Mouse (Mus musculus) megakaryocyte, embryonic 14.5 days (primary cell): ENCODE data around the gene Bbs12.

Experiments used
- FLI1 ChIP-seq: IDR thresholded peaks from 2 replicates; pipeline ENCODE4 v1.6.1; 2012; ENCODE audit warnings: low read length, inconsistent platforms, mixed read lengths
- GATA1 ChIP-seq: IDR thresholded peaks from 3 replicates; pipeline ENCODE4 v1.6.1; 2012; ENCODE audit warnings: mixed read lengths, low read length, inconsistent platforms, borderline replicate concordance

DNA sequence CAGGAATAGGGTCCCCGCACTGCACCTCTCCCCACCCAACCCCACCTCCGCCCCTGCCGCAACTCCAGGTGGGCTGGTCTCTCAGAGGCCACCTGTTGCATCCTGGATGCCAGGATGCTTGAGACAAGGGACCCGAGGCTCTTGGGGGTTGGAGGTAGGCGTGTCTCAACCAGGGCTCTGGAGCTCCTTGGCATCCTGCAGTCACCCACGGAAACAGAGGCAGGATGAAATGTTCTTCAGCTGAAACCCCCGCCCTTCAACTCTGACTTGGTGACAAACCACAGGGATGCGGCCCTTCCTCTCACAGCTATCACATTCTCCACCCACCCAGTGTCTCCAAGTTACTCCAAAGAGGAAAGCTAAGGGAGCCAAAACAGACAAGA is 36.8 kb downstream of the Bbs12 start:
- TF ChIP-seq GATA1: no peak
- no peak for TF ChIP-seq FLI1
